Mouse (Mus musculus) kidney, adult 8-10 months (tissue): ENCODE data around the gene Tdrd3.

Experiments used
- DNase-seq, 2 experiments: peaks; one replicate each; pipeline ENCODE4 v3.0.0; 2022

Gene Tdrd3

DNA sequence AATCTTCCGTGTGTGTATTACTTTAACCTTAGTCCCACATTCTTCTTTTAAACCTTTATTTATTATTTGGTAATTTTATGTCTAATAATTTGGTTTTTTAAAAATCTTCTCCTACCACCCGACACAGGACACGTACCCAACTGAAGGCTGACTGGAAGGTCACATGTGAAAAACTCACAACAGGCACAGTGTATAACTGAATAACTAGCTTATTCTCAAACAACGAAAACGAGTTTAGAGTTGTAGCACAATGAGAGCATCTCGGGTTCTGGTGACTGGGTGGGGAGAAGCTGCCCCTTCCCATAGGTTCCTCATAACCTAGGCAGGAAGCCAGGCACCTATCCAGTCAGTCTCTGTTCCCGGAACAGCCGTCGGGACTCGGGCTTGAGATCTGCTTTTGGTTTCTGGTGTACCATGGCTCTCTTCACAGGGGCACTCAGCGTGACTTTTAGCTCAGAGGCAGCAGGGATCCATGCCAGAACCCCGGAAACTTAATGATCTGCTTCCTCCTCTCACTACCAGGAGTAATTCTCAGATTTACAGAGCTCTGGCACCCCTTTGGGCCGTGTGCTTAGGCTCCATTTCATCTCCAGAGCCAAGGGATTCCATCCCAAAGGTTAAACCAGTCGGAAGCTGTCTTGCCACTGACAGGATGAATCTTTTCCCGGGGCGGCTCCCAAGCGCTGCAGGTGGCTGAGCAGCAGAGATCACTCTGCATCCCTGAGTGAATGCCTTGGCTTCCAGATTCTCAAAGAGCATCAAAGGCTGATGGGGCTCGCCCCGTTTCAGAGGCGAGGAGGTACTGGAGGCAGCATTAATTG, 151.4 kb downstream of the Tdrd3 start:
- DNase-seq = no peak

DNA sequence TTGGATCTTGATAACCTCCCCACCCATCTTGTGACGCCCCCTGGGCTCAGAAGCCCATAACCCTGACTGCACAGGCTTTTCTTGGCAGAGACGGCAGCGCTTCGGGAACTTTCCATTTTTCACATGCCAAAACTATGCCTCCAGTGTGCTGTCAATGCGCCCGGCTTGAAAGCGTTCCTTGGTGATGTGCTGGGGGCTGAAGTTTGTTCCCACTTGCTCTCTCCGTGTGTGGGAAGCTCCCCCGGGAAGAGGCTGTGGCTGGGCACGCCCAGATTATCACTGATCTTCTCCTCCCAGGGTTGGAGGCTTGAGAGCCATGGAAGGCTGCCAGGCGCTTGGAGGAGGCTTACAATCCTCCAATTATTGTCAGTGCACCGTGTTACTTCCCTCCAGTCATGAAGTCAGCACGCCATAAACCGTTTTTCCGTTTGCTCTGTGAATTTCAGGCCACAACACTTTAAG, 152.0 kb downstream of the Tdrd3 start:
- DNase-seq = peak in 1 of 2 experiments; percentile 1

DNA sequence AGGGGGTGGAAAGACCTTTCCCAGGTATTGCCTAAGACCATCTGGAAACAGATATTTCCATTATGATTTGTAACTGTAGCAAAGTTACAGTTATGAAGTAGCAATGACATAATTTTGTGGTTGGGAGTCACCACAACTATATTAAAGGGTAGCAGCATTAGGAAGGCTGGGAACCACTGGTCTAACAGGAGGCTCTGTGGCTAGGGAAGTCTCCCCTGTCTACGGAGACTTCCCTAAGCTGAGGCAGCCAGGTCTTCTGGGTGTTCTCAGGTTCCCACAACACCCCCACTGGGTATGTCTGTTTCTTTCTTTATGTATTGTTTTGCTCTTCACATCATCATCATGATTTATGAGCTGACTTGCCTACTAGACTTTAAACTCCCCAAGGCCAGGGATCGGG, 153.0 kb downstream of the Tdrd3 start:
- DNase-seq = no peak

DNA sequence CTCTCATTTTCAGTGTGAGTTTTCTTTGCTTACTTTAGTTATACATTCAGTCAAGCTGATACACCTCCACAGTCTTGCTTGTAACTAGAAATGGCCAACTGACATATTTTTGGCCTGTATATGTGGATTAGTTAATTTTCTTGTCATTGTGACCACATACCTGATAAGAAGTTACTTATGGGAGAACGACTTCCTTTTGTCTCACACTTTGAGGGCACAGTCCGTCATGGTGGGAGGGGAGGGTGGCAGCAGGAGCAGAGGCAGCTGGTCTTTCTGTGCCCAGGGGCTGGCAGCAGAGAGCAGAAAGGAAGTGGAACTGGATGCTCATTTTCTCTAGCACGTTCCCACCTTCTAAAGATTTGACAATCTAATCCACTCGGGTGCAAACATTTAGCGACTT, 156.0 kb downstream of the Tdrd3 start:
- DNase-seq = no peak

DNA sequence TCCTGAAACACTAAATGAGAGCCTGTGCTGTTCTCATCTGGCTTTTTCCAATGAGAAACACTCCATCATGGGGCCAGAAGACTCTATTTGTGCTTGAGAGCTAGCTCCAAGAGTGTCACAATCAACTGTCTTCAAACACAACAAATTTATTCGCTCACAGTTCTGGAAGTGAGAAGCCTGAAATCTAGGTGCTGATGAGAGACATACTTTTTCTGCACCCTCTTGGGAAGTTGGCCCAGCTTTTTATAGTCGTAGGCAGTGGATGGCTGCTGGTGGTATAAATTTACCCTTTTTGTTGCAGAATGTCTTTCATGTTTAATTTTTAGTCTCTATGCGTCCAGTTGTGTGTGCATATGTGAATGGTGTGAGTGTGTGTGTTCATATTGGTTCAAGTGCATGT, 166.2 kb downstream of the Tdrd3 start:
- no peak for DNase-seq
